Mouse (Mus musculus): ENCODE data around the gene Tenm4. TPM values are rescaled to one million over a fixed set of nuclear protein-coding genes. Genes with fewer than 3 reads are reported as not detected.

Gene Tenm4
- total RNA-seq (2023), result 10 to 100 TPM in 1 of 2 experiments, 1 to 10 TPM in 1; 9.6 to 10.4 TPM

GRCm38 (mm10) chr7:96170924-96171595 is at the start of gene Tenm4:
Gene Tenm4, plus strand, starts transcription at chr7:96171246.

GRCm38 (mm10) chr7:96951281-96952051 is 780.4 kb downstream of the Tenm4 start, which contains the start of gene Nars2:
Gene Nars2, plus strand, starts transcription at chr7:96951505.

Data from monocyte, adult 59 days (primary cell).